Mouse (Mus musculus): ENCODE measurements at regions not wholly inside any gene's neighbourhood (a gene's known extent, or its start where the extent isn't known, plus 50 kb on each side); places are given as distances from the start of the nearest gene placed in this dataset.

GRCm38 (mm10) chr2:166375639-166376038 is 220.2 kb upstream of the Sulf2 start:
- TF ChIP-seq CHD2 (IDR thresholded peaks at IDR 0.05; ENCODE audit: low read depth, low read length) (no peak), HCFC1 (IDR thresholded peaks at IDR 0.05; ENCODE audit: borderline replicate concordance, insufficient read depth, low read length) (no peak), ZNF384 (IDR thresholded peaks at IDR 0.05; ENCODE audit: low read depth, low read length) (no peak), ZC3H11A (IDR thresholded peaks at IDR 0.05; ENCODE audit: borderline replicate concordance, low read depth, low read length) (no peak)
- Histone ChIP-seq H3K27ac (ENCODE audit: insufficient read depth, low read depth, low read length, poor library complexity, severe bottlenecking) (no peak overlapping the region), H3K4me1 (ENCODE audit: control insufficient read depth in 2 of 2, insufficient read depth in 2 of 2, low read length in 2 of 2, poor library complexity in 1 of 2) (no peaks in the 10 kb centered on the region; a peak in 1 of 4 replicates), H3K4me3 (ENCODE audit: insufficient read depth in 1 of 2, low read depth in 1 of 2, low read length in 2 of 2, poor library complexity in 1 of 2, severe bottlenecking in 1 of 2) (no peak overlapping the region), H3K36me3 (ENCODE audit: control insufficient read depth, insufficient read depth, low read length, poor library complexity, severe bottlenecking) (no peaks in the 10 kb centered on the region), H3K9me3 (ENCODE audit: control insufficient read depth, insufficient read depth, low read depth, low read length) (no peaks in the 10 kb centered on the region), H3K9ac (ENCODE audit: insufficient read depth, low read depth, low read length, poor library complexity, severe bottlenecking) (no peak overlapping the region)
- in situ Hi-C loops (cut with MboI; ENCODE audit: low sequenced_read_pairs in 2 of 2, unreplicated experiment in 2 of 2): no loop called here
- no peak for DNase-seq (ENCODE audit: low read depth, low spot score)

- Histone ChIP-seq H3K27ac (ENCODE audit: insufficient read depth, low read depth, low read length, poor library complexity, severe bottlenecking) (no peak overlapping the region), H3K9ac (ENCODE audit: insufficient read depth, low read depth, low read length, poor library complexity, severe bottlenecking) (no peak overlapping the region), H3K4me3 (ENCODE audit: insufficient read depth in 1 of 2, low read depth in 1 of 2, low read length in 2 of 2, poor library complexity in 1 of 2, severe bottlenecking in 1 of 2) (no peak overlapping the region), H3K36me3 (ENCODE audit: control insufficient read depth, insufficient read depth, low read length, poor library complexity, severe bottlenecking) (no peaks in the 10 kb centered on the region), H3K4me1 (ENCODE audit: control insufficient read depth in 2 of 2, insufficient read depth in 2 of 2, low read length in 2 of 2, poor library complexity in 1 of 2) (no peaks in the 10 kb centered on the region; a peak in 1 of 4 replicates), H3K9me3 (ENCODE audit: control insufficient read depth, insufficient read depth, low read depth, low read length) (no peaks in the 10 kb centered on the region)
- DNase-seq (ENCODE audit: low read depth, low spot score): no peak
- in situ Hi-C loops (cut with MboI; ENCODE audit: low sequenced_read_pairs in 2 of 2, unreplicated experiment in 2 of 2): no loop called here
- TF ChIP-seq HCFC1 (IDR thresholded peaks at IDR 0.05; ENCODE audit: borderline replicate concordance, insufficient read depth, low read length) (no peak), ZNF384 (IDR thresholded peaks at IDR 0.05; ENCODE audit: low read depth, low read length) (no peak), CHD2 (IDR thresholded peaks at IDR 0.05; ENCODE audit: low read depth, low read length) (no peak), MAFK (IDR thresholded peaks at IDR 0.05; ENCODE audit: insufficient read depth, low read depth, low read length) (no peak), ZC3H11A (IDR thresholded peaks at IDR 0.05; ENCODE audit: borderline replicate concordance, low read depth, low read length) (no peak)
Observed at GRCm38 (mm10) chr2:166370776-166371175, 215.3 kb upstream of the Sulf2 start.

GRCm38 (mm10) chr2:166361645-166362044 is 206.2 kb upstream of the Sulf2 start:
- no peak for DNase-seq (ENCODE audit: low read depth, low spot score)
- H3K27ac ChIP-seq (ENCODE audit: insufficient read depth, low read depth, low read length, poor library complexity, severe bottlenecking): no peak overlapping the region
- in situ Hi-C loops (cut with MboI; ENCODE audit: low sequenced_read_pairs in 2 of 2, unreplicated experiment in 2 of 2): no loop called here

GRCm38 (mm10) chr2:166360786-166361185 is 205.3 kb upstream of the Sulf2 start:
- no peak overlapping the region for H3K9ac ChIP-seq (ENCODE audit: insufficient read depth, low read depth, low read length, poor library complexity, severe bottlenecking)
- no peak for TF ChIP-seq ZNF384 (IDR thresholded peaks at IDR 0.05; ENCODE audit: low read depth, low read length)
- no peak for TF ChIP-seq ZC3H11A (IDR thresholded peaks at IDR 0.05; ENCODE audit: borderline replicate concordance, low read depth, low read length)
- no peak for TF ChIP-seq HCFC1 (IDR thresholded peaks at IDR 0.05; ENCODE audit: borderline replicate concordance, insufficient read depth, low read length)
- no peak for TF ChIP-seq CHD2 (IDR thresholded peaks at IDR 0.05; ENCODE audit: low read depth, low read length)
- no peak for TF ChIP-seq MAFK (IDR thresholded peaks at IDR 0.05; ENCODE audit: insufficient read depth, low read depth, low read length)
- in situ Hi-C loops (cut with MboI; ENCODE audit: low sequenced_read_pairs in 2 of 2, unreplicated experiment in 2 of 2): no loop called here
- no peak for DNase-seq (ENCODE audit: low read depth, low spot score)
- H3K4me1 ChIP-seq (ENCODE audit: control insufficient read depth in 2 of 2, insufficient read depth in 2 of 2, low read length in 2 of 2, poor library complexity in 1 of 2): no peaks in the 10 kb centered on the region; a peak in 1 of 4 replicates
- H3K4me3 ChIP-seq (ENCODE audit: insufficient read depth in 1 of 2, low read depth in 1 of 2, low read length in 2 of 2, poor library complexity in 1 of 2, severe bottlenecking in 1 of 2): no peak overlapping the region
- no peak overlapping the region for H3K27ac ChIP-seq (ENCODE audit: insufficient read depth, low read depth, low read length, poor library complexity, severe bottlenecking)
- no peaks in the 10 kb centered on the region for H3K9me3 ChIP-seq (ENCODE audit: control insufficient read depth, insufficient read depth, low read depth, low read length)
- no peaks in the 10 kb centered on the region for H3K36me3 ChIP-seq (ENCODE audit: control insufficient read depth, insufficient read depth, low read length, poor library complexity, severe bottlenecking)

More at GRCm38 (mm10) chr2:166361645-166362044, 206.2 kb upstream of the Sulf2 start:
- Histone ChIP-seq H3K9ac (ENCODE audit: insufficient read depth, low read depth, low read length, poor library complexity, severe bottlenecking) (no peak overlapping the region), H3K9me3 (ENCODE audit: control insufficient read depth, insufficient read depth, low read depth, low read length) (no peaks in the 10 kb centered on the region), H3K36me3 (ENCODE audit: control insufficient read depth, insufficient read depth, low read length, poor library complexity, severe bottlenecking) (no peaks in the 10 kb centered on the region), H3K4me3 (ENCODE audit: insufficient read depth in 1 of 2, low read depth in 1 of 2, low read length in 2 of 2, poor library complexity in 1 of 2, severe bottlenecking in 1 of 2) (no peak overlapping the region), H3K4me1 (ENCODE audit: control insufficient read depth in 2 of 2, insufficient read depth in 2 of 2, low read length in 2 of 2, poor library complexity in 1 of 2) (no peaks in the 10 kb centered on the region; a peak in 1 of 4 replicates)
- TF ChIP-seq CHD2 (IDR thresholded peaks at IDR 0.05; ENCODE audit: low read depth, low read length) (no peak), MAFK (IDR thresholded peaks at IDR 0.05; ENCODE audit: insufficient read depth, low read depth, low read length) (no peak), ZNF384 (IDR thresholded peaks at IDR 0.05; ENCODE audit: low read depth, low read length) (no peak), ZC3H11A (IDR thresholded peaks at IDR 0.05; ENCODE audit: borderline replicate concordance, low read depth, low read length) (no peak), HCFC1 (IDR thresholded peaks at IDR 0.05; ENCODE audit: borderline replicate concordance, insufficient read depth, low read length) (no peak)

- H3K36me3 ChIP-seq (ENCODE audit: control insufficient read depth, insufficient read depth, low read length, poor library complexity, severe bottlenecking): no peaks in the 10 kb centered on the region
- TF ChIP-seq CHD2 (IDR thresholded peaks at IDR 0.05; ENCODE audit: low read depth, low read length) (no peak), HCFC1 (IDR thresholded peaks at IDR 0.05; ENCODE audit: borderline replicate concordance, insufficient read depth, low read length) (no peak), ZC3H11A (IDR thresholded peaks at IDR 0.05; ENCODE audit: borderline replicate concordance, low read depth, low read length) (no peak), MAFK (IDR thresholded peaks at IDR 0.05; ENCODE audit: insufficient read depth, low read depth, low read length) (no peak), ZNF384 (IDR thresholded peaks at IDR 0.05; ENCODE audit: low read depth, low read length) (no peak)
- in situ Hi-C loops (cut with MboI; ENCODE audit: low sequenced_read_pairs in 2 of 2, unreplicated experiment in 2 of 2): no loop called here
- H3K4me1 ChIP-seq (ENCODE audit: control insufficient read depth in 2 of 2, insufficient read depth in 2 of 2, low read length in 2 of 2, poor library complexity in 1 of 2): no peaks in the 10 kb centered on the region; a peak in 1 of 4 replicates
- no peak overlapping the region for H3K4me3 ChIP-seq (ENCODE audit: insufficient read depth in 1 of 2, low read depth in 1 of 2, low read length in 2 of 2, poor library complexity in 1 of 2, severe bottlenecking in 1 of 2)
- H3K27ac ChIP-seq (ENCODE audit: insufficient read depth, low read depth, low read length, poor library complexity, severe bottlenecking): no peak overlapping the region
- DNase-seq (ENCODE audit: low read depth, low spot score): no peak
- no peaks in the 10 kb centered on the region for H3K9me3 ChIP-seq (ENCODE audit: control insufficient read depth, insufficient read depth, low read depth, low read length)
- no peak overlapping the region for H3K9ac ChIP-seq (ENCODE audit: insufficient read depth, low read depth, low read length, poor library complexity, severe bottlenecking)
Observed at GRCm38 (mm10) chr2:166359995-166360394, 204.5 kb upstream of the Sulf2 start.
